Mouse (Mus musculus) embryonic facial prominence, embryonic 12.5 days (tissue): ENCODE measurements around the gene Gm29609. TPM values are rescaled to one million over a fixed set of nuclear protein-coding genes. Genes with fewer than 3 reads are reported as not detected.

Experiments
- ATAC-seq: fragments of 200-750 bp; cut with Nextera tagmentation; 2 replicates; pipeline ENCODE4 v1.8.0; 2017; ENCODE audit not compliant: insufficient number of reproducible peaks, insufficient read depth, low FRiP score, low TSS enrichment
- H3K27ac ChIP-seq: fragments of 300-500 bp; sonication (generic); 2 replicates; pipeline ENCODE4 v1.5.1; 2016; ENCODE audit warnings: mild to moderate bottlenecking
- H3K27me3 ChIP-seq: fragments of 300-500 bp; sonication (generic); 2 replicates; pipeline ENCODE4 v1.6.1; 2016; ENCODE audit warnings: mild to moderate bottlenecking, moderate library complexity
- H3K36me3 ChIP-seq: fragments of 300-500 bp; sonication (generic); 2 replicates; pipeline ENCODE4 v1.6.1; 2016; ENCODE audit warnings: mild to moderate bottlenecking
- H3K4me1 ChIP-seq: fragments of 300-500 bp; sonication (generic); 2 replicates; pipeline ENCODE4 v1.6.1; 2016
- H3K4me2 ChIP-seq: fragments of 300-500 bp; sonication (generic); replicated peaks from 2 replicates; pipeline ENCODE4 v1.6.1; 2016; ENCODE audit warnings: mild to moderate bottlenecking, moderate library complexity
- H3K4me3 ChIP-seq: fragments of 300-500 bp; sonication (generic); 2 replicates; pipeline ENCODE4 v1.5.1; 2016; ENCODE audit warnings: mild to moderate bottlenecking
- H3K9ac ChIP-seq: fragments of 300-500 bp; sonication (generic); 2 replicates; pipeline ENCODE4 v1.6.1; 2016; ENCODE audit warnings: mild to moderate bottlenecking, moderate library complexity
- H3K9me3 ChIP-seq: fragments of 300-500 bp; sonication (generic); 2 replicates; pipeline ENCODE4 v1.6.1; 2016; ENCODE audit warnings: mild to moderate bottlenecking, moderate library complexity
- WGBS: fragments of 180-500 bp; shearing (Covaris S2); methylation state at CpG from one replicate; pipeline ENCODE4 v1.1.7; 2016; 5-methylcytosine and 5-hydroxymethylcytosine counted together
- polyA plus RNA-seq: library from polyadenylated mRNA; unstranded; fragments of >200 nt; fragmentation: Nextera tagmentation; extraction: Ambion mirVana; gene quantifications from 2 replicates; pipeline ENCODE4 v1.2.1, GENCODE M21; 2016

Gene Gm29609
- polyA plus RNA-seq, 1 experiment from 2014 or later, result 2.3 TPM

DNA sequence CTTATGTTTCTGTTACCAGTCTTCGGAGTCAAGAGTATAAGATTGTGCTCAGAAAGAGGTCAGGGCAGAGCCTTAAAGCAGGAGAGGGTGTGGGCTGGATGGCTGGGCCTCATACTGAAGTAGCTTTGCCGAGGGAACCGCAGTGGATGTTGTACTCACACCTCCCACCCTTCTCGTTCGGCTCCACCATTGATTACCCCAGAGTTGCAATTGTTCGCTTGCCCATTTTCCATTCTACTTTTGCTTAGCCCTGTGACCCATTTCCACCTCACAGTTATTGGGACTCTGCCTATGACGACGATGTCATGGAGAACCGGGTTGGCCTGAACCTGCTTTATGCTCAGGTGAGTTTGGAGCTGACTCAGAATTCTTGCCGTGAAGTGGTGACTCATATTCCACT lies 16.5 kb upstream of the Gm29609 start:
- peaks cover 26% of the 10 kb centered on the region for H3K4me1 ChIP-seq
- no peak overlapping the region for H3K4me2 ChIP-seq
- WGBS, result 94% methylated on average over 10 of the region's 10 CpGs
- H3K27me3 ChIP-seq, result no peaks in the 10 kb centered on the region
- no peak overlapping the region for H3K9ac ChIP-seq
- no peak for ATAC-seq
- peaks cover 4% of the 10 kb centered on the region; the same call in 1 of the 2 replicates for H3K9me3 ChIP-seq
- H3K27ac ChIP-seq, result no peak overlapping the region
- H3K36me3 ChIP-seq, result peaks cover 62% of the 10 kb centered on the region
- no peak overlapping the region for H3K4me3 ChIP-seq

DNA sequence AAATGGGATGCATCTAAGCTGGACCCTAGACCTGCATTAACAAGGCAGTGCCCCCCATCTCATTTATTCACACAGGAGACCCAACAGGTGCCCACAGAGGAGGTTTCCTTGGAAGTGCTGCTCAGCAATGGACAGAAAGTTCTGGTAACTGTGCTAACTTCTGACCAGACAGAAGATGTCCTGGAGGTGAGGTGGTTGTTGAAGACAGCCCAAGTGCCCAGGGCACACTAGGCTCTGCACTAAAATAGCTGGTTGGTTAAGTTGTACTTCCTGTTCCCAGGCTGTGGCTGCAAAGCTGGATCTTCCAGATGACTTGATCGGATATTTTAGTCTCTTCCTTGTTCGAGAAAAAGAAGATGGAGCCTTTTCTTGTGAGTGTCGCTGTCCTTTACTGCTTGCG lies 16.0 kb upstream of the Gm29609 start:
- H3K27ac ChIP-seq, result no peak overlapping the region
- WGBS, result 91% methylated on average over 4 of the region's 4 CpGs
- peaks cover 66% of the 10 kb centered on the region for H3K36me3 ChIP-seq
- no peak for ATAC-seq
- H3K4me2 ChIP-seq, result no peak overlapping the region
- H3K4me3 ChIP-seq, result no peak overlapping the region
- peaks cover 4% of the 10 kb centered on the region; the same call in 1 of the 2 replicates for H3K9me3 ChIP-seq
- no peak overlapping the region for H3K9ac ChIP-seq
- H3K4me1 ChIP-seq, result peaks cover 22% of the 10 kb centered on the region
- no peaks in the 10 kb centered on the region for H3K27me3 ChIP-seq

- H3K4me2 ChIP-seq, result peak overlapping the region; percentile 91
- H3K27ac ChIP-seq, result no peak overlapping the region
- ATAC-seq, result no peak
- no peaks in the 10 kb centered on the region for H3K9me3 ChIP-seq
- no peaks in the 10 kb centered on the region for H3K27me3 ChIP-seq
- peaks cover 18% of the 10 kb centered on the region for H3K4me1 ChIP-seq
- no peak overlapping the region; the same call in 1 of the 2 replicates for H3K9ac ChIP-seq
- peak overlapping the region; percentile 82; the same call in 1 of the 2 replicates for H3K4me3 ChIP-seq
- peaks cover 66% of the 10 kb centered on the region for H3K36me3 ChIP-seq
- WGBS, result 93% methylated on average over 16 of the region's 16 CpGs
Observed at GRCm38 (mm10) chr5:31194486-31195485, 15.1 kb upstream of the Gm29609 start.

DNA sequence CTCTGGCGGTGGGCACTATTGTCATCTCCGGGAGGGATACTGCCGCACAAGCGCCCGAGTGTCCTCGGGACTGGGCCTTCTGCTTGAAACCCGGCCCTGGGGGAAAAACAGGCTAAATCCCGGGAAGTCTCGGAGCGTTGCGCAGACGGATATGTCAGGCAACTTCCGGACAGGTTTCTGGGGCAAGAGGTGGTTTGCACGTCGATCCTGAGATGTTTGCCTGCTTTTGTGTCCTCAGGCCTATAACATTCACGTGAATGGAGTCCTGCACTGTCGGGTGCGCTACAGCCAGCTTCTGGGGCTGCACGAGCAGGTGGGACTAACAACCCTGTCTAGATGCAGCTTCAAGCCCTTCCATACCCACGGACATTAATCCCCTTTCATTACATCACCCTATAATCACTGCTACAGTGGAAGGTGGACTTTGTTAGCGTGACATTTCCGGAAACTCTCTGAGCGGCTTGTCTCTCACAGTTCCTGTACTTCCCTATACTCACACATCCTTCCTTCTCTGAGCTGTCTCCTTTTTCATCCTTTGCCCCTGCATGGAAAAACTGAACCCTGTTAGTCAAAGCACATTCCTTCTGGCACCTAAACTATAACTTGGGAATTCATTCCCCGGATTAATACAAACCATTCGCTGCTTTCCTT lies 14.0 kb upstream of the Gm29609 start:
- H3K27ac ChIP-seq, result peak overlapping the region; percentile 86
- peak overlapping the region; percentile 83 for H3K9ac ChIP-seq
- peak overlapping the region; percentile 82 for H3K4me3 ChIP-seq
- peaks cover 18% of the 10 kb centered on the region for H3K4me1 ChIP-seq
- peaks cover 63% of the 10 kb centered on the region for H3K36me3 ChIP-seq
- peak overlapping the region; percentile 91 for H3K4me2 ChIP-seq
- no peak for ATAC-seq
- no peaks in the 10 kb centered on the region for H3K9me3 ChIP-seq
- no peaks in the 10 kb centered on the region for H3K27me3 ChIP-seq
- whole genome bisulfite sequencing, result 12% methylated on average over 25 of the region's 25 CpGs

- Histone ChIP-seq H3K36me3 (peaks cover 63% of the 10 kb centered on the region), H3K4me2 (peak within 1 kb of the TSS; percentile 91), H3K4me1 (peaks cover 18% of the 10 kb centered on the region), H3K4me3 (peak within 1 kb of the TSS; percentile 82), H3K27me3 (no peaks in the 10 kb centered on the region), H3K9ac (peak within 1 kb of the TSS; percentile 83), H3K27ac (peak within 1 kb of the TSS; percentile 86), H3K9me3 (no peaks in the 10 kb centered on the region)
- ATAC-seq, result peak; percentile 96
- WGBS, result under 1% methylated on average over 48 of the region's 48 CpGs
Observed at GRCm38 (mm10) chr5:31192939-31193630, 13.4 kb upstream of the Gm29609 start, which contains the start of the genes Snx17 and Eif2b4. Gene Snx17, plus strand, starts transcription at chr5:31193227. Gene Eif2b4, minus strand, starts transcription at chr5:31193430.

DNA sequence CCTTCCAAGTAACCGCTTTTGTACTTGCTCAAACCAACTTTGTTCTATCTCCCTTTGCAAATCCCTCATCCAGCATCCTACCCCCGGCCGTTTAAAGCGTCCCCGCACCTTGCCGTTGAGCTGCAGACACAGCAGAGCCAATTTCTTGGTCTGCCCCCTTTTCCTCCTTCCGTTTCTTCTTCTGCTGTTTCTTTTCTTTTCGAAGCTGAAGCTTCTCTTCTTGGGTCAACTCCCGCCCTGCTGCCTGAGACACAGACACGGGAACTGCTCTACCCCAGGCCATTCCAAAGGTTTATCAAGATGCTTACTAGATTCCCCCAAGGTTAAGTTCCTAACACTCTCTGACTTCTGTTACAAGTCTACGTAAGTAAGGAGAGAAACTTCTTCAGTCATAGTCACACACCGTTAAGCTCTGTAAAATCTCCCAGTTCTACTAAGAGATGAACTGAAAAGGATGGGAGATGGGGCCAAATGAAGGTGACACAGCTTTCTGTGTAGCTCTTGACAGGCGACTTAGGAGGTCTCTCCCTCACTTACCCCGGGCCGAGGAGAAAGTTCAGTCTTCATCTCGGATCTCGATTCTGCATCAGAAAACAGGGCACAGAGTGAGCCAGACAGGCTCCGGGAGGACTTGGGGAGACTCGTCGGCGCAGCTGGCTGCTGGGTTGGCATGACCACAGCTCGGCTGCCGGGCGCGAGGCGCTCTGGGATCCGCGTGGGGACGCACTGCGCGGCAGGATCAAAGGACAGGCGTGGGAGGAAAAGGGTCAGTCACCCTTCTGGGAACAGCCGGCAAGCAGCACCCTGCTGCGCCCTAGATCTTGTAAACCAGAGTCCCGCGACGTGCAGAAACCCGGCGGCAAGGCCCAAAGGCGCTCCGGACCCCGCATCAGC lies 12.6 kb upstream of the Gm29609 start:
- ATAC-seq, result peak; percentile 11; the same call in 1 of the 2 replicates
- H3K36me3 ChIP-seq, result peaks cover 63% of the 10 kb centered on the region
- 13% methylated on average over 40 of the region's 42 CpGs for WGBS

DNA sequence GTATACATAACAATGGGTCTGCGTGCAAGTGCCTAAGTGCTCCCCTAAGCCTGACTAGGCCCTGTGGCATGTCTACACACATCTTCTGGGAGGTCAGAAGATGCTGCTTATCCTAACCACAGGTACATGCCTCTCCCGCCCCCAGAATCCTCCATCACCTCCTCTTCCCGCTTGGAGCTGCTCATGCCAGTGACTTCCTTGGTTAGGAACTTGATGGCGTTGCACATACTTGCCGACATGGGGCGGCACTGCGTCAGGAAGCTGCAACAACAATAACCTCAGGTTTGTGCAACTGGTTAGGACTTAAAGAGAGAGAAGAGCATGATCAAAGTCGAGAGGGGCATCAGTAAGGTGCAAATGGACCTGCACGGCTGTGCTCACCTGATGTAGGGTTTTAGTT lies 10.5 kb upstream of the Gm29609 start:
- ATAC-seq, result no peak
- no peaks in the 10 kb centered on the region for H3K9me3 ChIP-seq
- H3K36me3 ChIP-seq, result peaks cover 50% of the 10 kb centered on the region
- H3K4me1 ChIP-seq, result peaks cover 18% of the 10 kb centered on the region
- no peak overlapping the region for H3K4me3 ChIP-seq
- no peak overlapping the region for H3K4me2 ChIP-seq
- H3K9ac ChIP-seq, result no peak overlapping the region
- no peaks in the 10 kb centered on the region for H3K27me3 ChIP-seq
- no peak overlapping the region for H3K27ac ChIP-seq
- 92% methylated on average over 9 of the region's 9 CpGs for WGBS

More for the DNA sequence above, 12.6 kb upstream of the Gm29609 start:
- H3K27ac ChIP-seq, result peak overlapping the region; percentile 86
- H3K4me2 ChIP-seq, result peak overlapping the region; percentile 91
- peaks cover 18% of the 10 kb centered on the region for H3K4me1 ChIP-seq
- H3K9me3 ChIP-seq, result no peaks in the 10 kb centered on the region
- no peaks in the 10 kb centered on the region for H3K27me3 ChIP-seq
- peak overlapping the region; percentile 82 for H3K4me3 ChIP-seq
- peak overlapping the region; percentile 83 for H3K9ac ChIP-seq

DNA sequence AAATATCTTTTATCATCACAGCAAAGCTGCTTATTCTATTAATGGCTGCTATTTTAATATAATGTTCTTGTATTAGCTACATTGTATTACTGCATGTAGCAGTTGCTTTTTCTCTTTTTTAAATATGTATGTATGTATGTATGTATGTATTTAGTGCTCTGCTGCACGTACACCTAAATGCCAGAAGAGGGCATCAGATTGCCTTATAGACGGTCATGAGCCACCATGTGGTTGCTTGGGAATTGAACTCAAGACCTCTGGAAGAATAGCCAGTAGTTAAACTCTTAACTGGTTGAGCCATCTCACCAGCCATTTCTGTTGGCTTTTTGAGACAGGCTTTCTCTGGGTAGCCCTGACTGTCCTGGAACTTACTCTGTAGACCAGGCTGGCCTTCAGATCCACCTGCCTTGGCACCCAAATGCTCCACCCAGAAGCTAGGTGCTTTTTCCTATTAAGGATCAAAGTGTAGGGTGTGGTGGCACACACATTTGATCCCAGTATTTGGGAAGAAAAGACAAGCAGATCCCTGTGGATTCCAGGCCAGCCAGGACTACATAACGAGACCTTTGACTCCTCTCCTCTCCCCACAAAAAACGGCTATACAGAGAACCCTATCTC lies 8.6 kb upstream of the Gm29609 start:
- H3K27ac ChIP-seq, result no peak overlapping the region
- ATAC-seq, result no peak
- WGBS, result 74% methylated on average over 4 of the region's 4 CpGs
- H3K4me2 ChIP-seq, result no peak overlapping the region
- H3K9me3 ChIP-seq, result no peaks in the 10 kb centered on the region
- no peak overlapping the region for H3K4me3 ChIP-seq
- peaks cover 41% of the 10 kb centered on the region for H3K36me3 ChIP-seq
- no peak overlapping the region for H3K9ac ChIP-seq
- H3K4me1 ChIP-seq, result peaks cover 9% of the 10 kb centered on the region
- no peaks in the 10 kb centered on the region for H3K27me3 ChIP-seq

DNA sequence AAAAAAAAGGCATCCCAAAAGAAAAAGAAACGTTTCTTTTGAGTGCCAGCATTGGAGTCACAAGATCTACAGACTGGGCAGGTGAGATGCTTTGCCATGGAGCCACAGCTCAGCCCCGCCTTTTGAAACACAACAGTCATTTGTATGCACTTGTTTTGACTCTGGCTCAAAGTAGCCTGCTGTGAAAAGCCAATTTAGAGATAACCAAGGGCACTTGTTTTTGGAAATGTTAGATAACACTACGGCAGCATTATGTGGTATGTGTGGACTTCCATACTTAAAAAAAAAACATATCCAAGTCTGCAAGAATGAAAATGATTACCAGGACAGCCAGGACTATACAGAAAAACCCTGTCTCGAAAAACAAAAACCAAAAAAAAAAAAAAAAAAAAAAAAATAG lies 4.0 kb upstream of the Gm29609 start:
- Histone ChIP-seq H3K4me1 (0 out of 2 replicates have a peak, but pooled peaks cover 5% of the 10 kb centered on the region), H3K9me3 (no peaks in the 10 kb centered on the region), H3K27me3 (no peaks in the 10 kb centered on the region), H3K4me3 (no peak overlapping the region), H3K4me2 (no peak overlapping the region), H3K36me3 (peaks cover 21% of the 10 kb centered on the region), H3K9ac (no peak overlapping the region), H3K27ac (no peak overlapping the region)
- ATAC-seq, result no peak
- WGBS, result 63% methylated on average over 4 of the region's 4 CpGs

- H3K4me3 ChIP-seq, result 0 out of 2 replicates have a peak overlapping the region, but pooled peaks have one; percentile 84
- H3K9me3 ChIP-seq, result no peaks in the 10 kb centered on the region
- no peak overlapping the region for H3K9ac ChIP-seq
- peaks cover 10% of the 10 kb centered on the region; the same call in 1 of the 2 replicates for H3K4me1 ChIP-seq
- no peak for ATAC-seq
- no peaks in the 10 kb centered on the region for H3K27me3 ChIP-seq
- H3K4me2 ChIP-seq, result no peak overlapping the region
- no peaks in the 10 kb centered on the region for H3K36me3 ChIP-seq
- no peak overlapping the region for H3K27ac ChIP-seq
- 91% methylated on average over 9 of the region's 9 CpGs for WGBS
Observed at GRCm38 (mm10) chr5:31181183-31181770, 1.6 kb upstream of the Gm29609 start.
